Mouse (Mus musculus) liver, postnatal 0 days (tissue): ENCODE measurements at regions not wholly inside any gene's neighbourhood (a gene's known extent, or its start where the extent isn't known, plus 50 kb on each side); places are given as distances from the start of the nearest gene placed in this dataset.

Experiments used
- CTCF ChIP-seq: sonication (generic); IDR thresholded peaks from 2 replicates; pipeline ENCODE4 v1.5.1; 2016; ENCODE audit warnings: antibody characterized with exemption, low read depth
- EP300 ChIP-seq: IDR thresholded peaks from 2 replicates; pipeline ENCODE4 v1.6.1; 2016; ENCODE audit warnings: antibody characterized with exemption, low read depth, mild to moderate bottlenecking

DNA sequence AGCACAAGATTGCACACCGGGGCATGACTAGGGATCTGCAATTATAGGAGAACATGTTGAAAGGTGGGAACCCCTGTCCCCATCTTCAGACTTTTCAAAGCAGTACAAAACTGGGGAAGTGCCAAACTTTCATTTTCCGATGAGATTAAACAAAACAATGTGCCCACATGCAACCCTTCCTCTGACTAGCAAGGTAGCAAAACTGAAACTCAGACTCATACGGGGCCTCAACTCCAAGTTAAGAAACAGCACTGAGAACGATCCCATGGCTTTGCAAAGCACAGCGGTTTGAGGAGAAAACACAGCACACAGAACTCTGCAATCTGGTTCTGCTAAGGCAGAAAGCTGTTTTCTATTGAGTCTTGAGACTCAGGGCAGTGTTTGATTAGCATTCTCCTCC, 388.9 kb upstream of the Intu start:
- TF ChIP-seq CTCF (no peak), EP300 (no peak)
